ENCODE assay signal across 12 mouse cellular contexts in genomic region chr5:20778274-20778984, GRCm38 (mm10).
DNase-seq lines count a peak whose midpoint lies in the region; ATAC-seq and TF ChIP-seq lines count a peak whose summit lies in the region.
"Had no signal": no experiment of that assay in that cellular context is flagged by ENCODE, and none has a peak within 500 bp of the region (broad histone marks: within the 10 kb centered on the region; RNA-seq: fewer than 3 reads in every experiment).

No protein-coding gene starts in this region.

- H3K4me3 ChIP-seq in heart, embryonic 10.5 days, result no peak overlapping the region
- H3K4me3 ChIP-seq in limb, embryonic 13.5 days, result no peak overlapping the region
- no peak overlapping the region for H3K4me3 ChIP-seq in forebrain, embryonic 15.5 days
- H3K4me3 ChIP-seq in cerebellum, adult 2 months (replicated peaks; ENCODE audit: insufficient read depth, low read depth, low read length), result no peak overlapping the region
- H3K4me3 ChIP-seq: heart, adult 2 months; layer of hippocampus, adult 2 months had no signal

- H3K27me3 ChIP-seq in heart, embryonic 10.5 days (ENCODE audit: insufficient read depth, poor library complexity, severe bottlenecking), result no peaks in the 10 kb centered on the region
- H3K27me3 ChIP-seq in limb, embryonic 13.5 days, result no peaks in the 10 kb centered on the region
- no peaks in the 10 kb centered on the region for H3K27me3 ChIP-seq in forebrain, embryonic 15.5 days
- H3K27me3 ChIP-seq in cerebellum, adult 2 months (ENCODE audit: control insufficient read depth, insufficient read depth, low read length), result no peaks in the 10 kb centered on the region

- H3K4me1 ChIP-seq in heart, embryonic 10.5 days, result peaks cover 11% of the 10 kb centered on the region
- peaks cover 12% of the 10 kb centered on the region for H3K4me1 ChIP-seq in limb, embryonic 13.5 days
- no peaks in the 10 kb centered on the region for H3K4me1 ChIP-seq in forebrain, embryonic 15.5 days
- H3K4me1 ChIP-seq in cerebellum, adult 2 months (ENCODE audit: control insufficient read depth, insufficient read depth, low read length), result no peaks in the 10 kb centered on the region

- intact Hi-C loops in heart, postnatal 25 days (cut with DNase I), result no loop called here

- no peak for TF ChIP-seq POLR2A in cerebellum, adult 2 months (IDR thresholded peaks at IDR 0.05; ENCODE audit: borderline replicate concordance, insufficient read depth, low read length)

- ATAC-seq in limb, embryonic 13.5 days (ENCODE audit: low FRiP score, low read depth), result no peak
- no peak for ATAC-seq in forebrain, embryonic 15.5 days (replicated peaks)

- peak; percentile 77 for DNase-seq in heart, embryonic 10.5 days (ENCODE audit: low spot score)
- no peak for DNase-seq in heart, postnatal 25 days (ENCODE audit: low spot score)
- DNase-seq in 416B (ENCODE audit: low read depth), result peak; percentile 15
- peak; percentile 45 for DNase-seq in brain, adult 2 months (ENCODE audit: low read depth, low spot score)
- DNase-seq in gastrocnemius, postnatal 25 days, result no peak
- no peak for DNase-seq in cerebellum, adult 2 months
- DNase-seq: heart, adult 2 months; kidney, adult 11 months had no signal

- no peak overlapping the region for H3K9ac ChIP-seq in limb, embryonic 13.5 days
- no peak overlapping the region for H3K9ac ChIP-seq in forebrain, embryonic 15.5 days (replicated peaks)

- H3K36me3 ChIP-seq in heart, embryonic 10.5 days, result peaks cover 6% of the 10 kb centered on the region; the same call in 1 of the 2 replicates
- peaks cover 7% of the 10 kb centered on the region; the same call in 1 of the 2 replicates for H3K36me3 ChIP-seq in limb, embryonic 13.5 days
- no peaks in the 10 kb centered on the region for H3K36me3 ChIP-seq in forebrain, embryonic 15.5 days

- WGBS in heart, embryonic 10.5 days, result 54% methylated on average over 8 of the region's 8 CpGs
- 60% methylated on average over 8 of the region's 8 CpGs for WGBS in limb, embryonic 13.5 days
- WGBS in forebrain, embryonic 15.5 days, result 91% methylated on average over 8 of the region's 8 CpGs
- 78% methylated on average over 8 of the region's 8 CpGs for WGBS in cerebellum, adult 2 months

- no peaks in the 10 kb centered on the region for H3K9me3 ChIP-seq in heart, embryonic 10.5 days
- no peaks in the 10 kb centered on the region for H3K9me3 ChIP-seq in limb, embryonic 13.5 days
- no peaks in the 10 kb centered on the region for H3K9me3 ChIP-seq in forebrain, embryonic 15.5 days

- H3K4me2 ChIP-seq in limb, embryonic 13.5 days (replicated peaks), result no peak overlapping the region
- H3K4me2 ChIP-seq in forebrain, embryonic 15.5 days (replicated peaks), result no peak overlapping the region

- no peak overlapping the region for H3K27ac ChIP-seq in heart, embryonic 10.5 days
- H3K27ac ChIP-seq in limb, embryonic 13.5 days, result peak overlapping the region; percentile 33; the same call in 1 of the 2 replicates
- H3K27ac ChIP-seq in forebrain, embryonic 15.5 days (replicated peaks), result no peak overlapping the region
- no peak overlapping the region for H3K27ac ChIP-seq in cerebellum, adult 2 months (ENCODE audit: insufficient read depth, low read length)
- H3K27ac ChIP-seq: heart, adult 2 months; layer of hippocampus, adult 2 months; macrophage had no signal

- no peak for TF ChIP-seq CTCF in cerebellum, adult 2 months (IDR thresholded peaks at IDR 0.05; ENCODE audit: borderline replicate concordance, insufficient read depth, low read depth, low read length)

Comparison
In these comparisons a context has a peak if more than half of its experiments do, and no peak if none do; other contexts are left out.
1. DNase-seq: peak in heart, embryonic 10.5 days (single experiment), 416B (single experiment) and brain, adult 2 months (single experiment); none in heart, postnatal 25 days (single experiment), gastrocnemius, postnatal 25 days (single experiment) and cerebellum, adult 2 months (0 of 2).